Mouse (Mus musculus): Measurements from ENCODE around the gene Rnf157.

- no peak for TF ChIP-seq POLR2A (IDR thresholded peaks at IDR 0.05; ENCODE audit: extremely low read depth, insufficient read depth, low read length)
- TF ChIP-seq CTCF (IDR thresholded peaks at IDR 0.05; ENCODE audit: extremely low read depth, insufficient read depth, low read length): no peak
These were observed 41.1 kb upstream of the Rnf157 start for GRCm38 (mm10) chr11:116453889-116454288.

Data from cortical plate, adult 2 months (tissue).